Mouse (Mus musculus): Measurements from ENCODE around the gene Ube2g2.

DNA sequence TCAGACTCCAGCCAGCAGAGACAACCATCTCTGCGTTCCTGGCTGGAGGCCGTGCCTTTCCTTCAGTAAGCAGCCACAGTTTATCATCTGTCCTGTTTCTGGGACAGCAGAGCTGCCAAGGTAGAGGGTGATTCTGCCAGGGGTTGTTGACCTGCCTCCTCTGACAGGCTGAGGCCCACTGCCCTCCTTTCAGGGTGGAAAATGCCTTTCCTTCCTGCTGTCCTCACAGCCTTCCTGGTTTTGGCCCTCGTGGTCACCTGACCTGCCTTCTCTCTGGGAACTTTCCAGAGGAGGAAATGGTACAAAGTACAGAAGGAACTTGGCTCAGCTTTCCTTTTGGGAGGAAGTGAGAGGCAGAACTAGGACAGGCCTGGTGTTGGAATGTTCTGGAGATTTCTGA lies 8.7 kb upstream of the Ube2g2 start:
- TF ChIP-seq MYOG (IDR thresholded peaks at IDR 0.05; ENCODE audit: control insufficient read depth, extremely low read depth, insufficient read length) (no peak), CTCF (IDR thresholded peaks at IDR 0.05; ENCODE audit: control insufficient read depth, insufficient read depth, insufficient read length) (no peak), CEBPB (IDR thresholded peaks at IDR 0.05; ENCODE audit: low read depth) (no peak), MAX (IDR thresholded peaks at IDR 0.05) (no peak)
